Mouse (Mus musculus) frontal cortex, postnatal 14 days (tissue): ENCODE measurements at regions not wholly inside any gene's neighbourhood (a gene's known extent, or its start where the extent isn't known, plus 50 kb on each side); places are given as distances from the start of the nearest gene placed in this dataset.

Experiments
- DNase-seq, 2 experiments: peaks; one replicate each; pipeline ENCODE4 v3.0.0; 2022; ENCODE audit warnings: low spot score in 2 of 2

GRCm38 (mm10) chrX:117770252-117770651, 656.8 kb upstream of the Tgif2lx2 start:
- peak in 1 of 2 experiments; percentile 2 for DNase-seq
